Mouse (Mus musculus): ENCODE measurements around the gene Pcgf3. TPM values are rescaled to one million over a fixed set of nuclear protein-coding genes. Genes with fewer than 3 reads are reported as not detected.

Gene Pcgf3
- polyA plus RNA-seq, 1 experiment from 2014 or later = 35.3 TPM

- H3K9me3 ChIP-seq = no peaks in the 10 kb centered on the region
- H3K4me2 ChIP-seq (replicated peaks) = no peak overlapping the region
- H3K27ac ChIP-seq (replicated peaks) = no peak overlapping the region
- WGBS = 84% methylated on average over 3 of the region's 3 CpGs
- 0 out of 2 replicates have a peak, but pooled peaks cover 2% of the 10 kb centered on the region for H3K4me1 ChIP-seq
- no peaks in the 10 kb centered on the region for H3K27me3 ChIP-seq
- H3K9ac ChIP-seq (replicated peaks) = no peak overlapping the region
- H3K36me3 ChIP-seq = no peaks in the 10 kb centered on the region
- no peak overlapping the region for H3K4me3 ChIP-seq
- no peak for ATAC-seq (ENCODE audit: low FRiP score, low read depth)
Observed at GRCm38 (mm10) chr5:108522597-108522996, 61.6 kb downstream of the Pcgf3 start.

- Histone ChIP-seq H3K4me1 (no peaks in the 10 kb centered on the region), H3K9ac (replicated peaks) (no peak overlapping the region), H3K36me3 (no peaks in the 10 kb centered on the region), H3K4me3 (no peak overlapping the region), H3K9me3 (peaks cover 12% of the 10 kb centered on the region; the same call in 1 of the 2 replicates), H3K4me2 (replicated peaks) (no peak overlapping the region), H3K27ac (replicated peaks) (no peak overlapping the region), H3K27me3 (no peaks in the 10 kb centered on the region)
- ATAC-seq (ENCODE audit: low FRiP score, low read depth) = no peak
- 97% methylated on average over 2 of the region's 2 CpGs for WGBS
Observed at GRCm38 (mm10) chr5:108534188-108534587, 73.2 kb downstream of the Pcgf3 start.

- no peaks in the 10 kb centered on the region for H3K9me3 ChIP-seq
- no peak for ATAC-seq (ENCODE audit: low FRiP score, low read depth)
- peaks cover 11% of the 10 kb centered on the region for H3K27me3 ChIP-seq
- no peaks in the 10 kb centered on the region for H3K4me1 ChIP-seq
- no peaks in the 10 kb centered on the region for H3K36me3 ChIP-seq
- no peak overlapping the region for H3K4me2 ChIP-seq (replicated peaks)
- no peak overlapping the region for H3K9ac ChIP-seq (replicated peaks)
- no peak overlapping the region for H3K4me3 ChIP-seq
- no peak overlapping the region for H3K27ac ChIP-seq (replicated peaks)
- 75% methylated on average over 7 of the region's 7 CpGs for WGBS
Observed at GRCm38 (mm10) chr5:108543516-108544291, 82.7 kb downstream of the Pcgf3 start.

- WGBS = 88% methylated on average over 5 of the region's 5 CpGs
- Histone ChIP-seq H3K36me3 (no peaks in the 10 kb centered on the region), H3K27me3 (peaks cover 44% of the 10 kb centered on the region), H3K9me3 (no peaks in the 10 kb centered on the region), H3K4me2 (replicated peaks) (no peak overlapping the region), H3K27ac (replicated peaks) (no peak overlapping the region), H3K9ac (replicated peaks) (no peak overlapping the region), H3K4me3 (no peak overlapping the region), H3K4me1 (peaks cover 9% of the 10 kb centered on the region)
- ATAC-seq (ENCODE audit: low FRiP score, low read depth) = no peak
Observed at GRCm38 (mm10) chr5:108547636-108548035, 86.6 kb downstream of the Pcgf3 start.

- Histone ChIP-seq H3K27me3 (peaks cover 48% of the 10 kb centered on the region), H3K4me1 (peaks cover 9% of the 10 kb centered on the region), H3K9me3 (no peaks in the 10 kb centered on the region), H3K4me3 (peak overlapping the region; percentile 46), H3K27ac (replicated peaks) (no peak overlapping the region), H3K4me2 (replicated peaks) (peak overlapping the region; percentile 65), H3K9ac (replicated peaks) (peak overlapping the region; percentile 50), H3K36me3 (no peaks in the 10 kb centered on the region)
- ATAC-seq (ENCODE audit: low FRiP score, low read depth) = no peak
- WGBS = 21% methylated on average over 7 of the region's 7 CpGs
Observed at GRCm38 (mm10) chr5:108549137-108549488, 88.1 kb downstream of the Pcgf3 start.

GRCm38 (mm10) chr5:108549489-108550206 is 88.6 kb downstream of the Pcgf3 start, which contains the start of gene Cplx1:
Gene Cplx1 (minus strand): TSS chr5:108550024.
- Histone ChIP-seq H3K4me1 (peaks cover 9% of the 10 kb centered on the region), H3K27ac (replicated peaks) (no peak within 1 kb of the TSS), H3K27me3 (peaks cover 48% of the 10 kb centered on the region), H3K4me3 (peak within 1 kb of the TSS; percentile 46), H3K4me2 (replicated peaks) (peak within 1 kb of the TSS; percentile 65), H3K9ac (replicated peaks) (peak within 1 kb of the TSS; percentile 50), H3K9me3 (no peaks in the 10 kb centered on the region), H3K36me3 (no peaks in the 10 kb centered on the region)
- ATAC-seq (ENCODE audit: low FRiP score, low read depth) = peak; percentile 88
- under 1% methylated on average over 56 of the region's 56 CpGs for WGBS

GRCm38 (mm10) chr5:108550207-108550594 is 89.2 kb downstream of the Pcgf3 start:
- no peaks in the 10 kb centered on the region for H3K9me3 ChIP-seq
- ATAC-seq (ENCODE audit: low FRiP score, low read depth) = peak; percentile 59
- peak overlapping the region; percentile 46 for H3K4me3 ChIP-seq
- peak overlapping the region; percentile 65 for H3K4me2 ChIP-seq (replicated peaks)
- no peak overlapping the region for H3K27ac ChIP-seq (replicated peaks)
- H3K36me3 ChIP-seq = no peaks in the 10 kb centered on the region
- peak overlapping the region; percentile 50; the same call in 1 of the 2 replicates for H3K9ac ChIP-seq (replicated peaks)
- 0% methylated on average over 16 of the region's 16 CpGs for WGBS
- H3K27me3 ChIP-seq = peaks cover 48% of the 10 kb centered on the region
- H3K4me1 ChIP-seq = peaks cover 9% of the 10 kb centered on the region

- Histone ChIP-seq H3K4me1 (peaks cover 9% of the 10 kb centered on the region), H3K4me2 (replicated peaks) (no peak overlapping the region), H3K36me3 (no peaks in the 10 kb centered on the region), H3K9me3 (no peaks in the 10 kb centered on the region), H3K4me3 (no peak overlapping the region), H3K27me3 (peaks cover 33% of the 10 kb centered on the region), H3K9ac (replicated peaks) (no peak overlapping the region), H3K27ac (replicated peaks) (no peak overlapping the region)
- ATAC-seq (ENCODE audit: low FRiP score, low read depth) = no peak
- WGBS = 56% methylated on average over 1 of the region's 1 CpGs
Observed at GRCm38 (mm10) chr5:108554041-108554440, 93.0 kb downstream of the Pcgf3 start.

Other genes with a start within 250 kb of the Pcgf3 start
- 55.8 and 57.5 TPM in 2 replicates for gene Dr1, start 192.3 kb upstream of the Pcgf3 start, polyA plus RNA-seq (2016; fragmentation: Nextera tagmentation; extraction: Ambion mirVana)
- gene Pigg, start 148.6 kb upstream of the Pcgf3 start, polyA plus RNA-seq (2016; fragmentation: Nextera tagmentation; extraction: Ambion mirVana) = 8.0 and 8.2 TPM in 2 replicates
- gene Gm42517, start 93.3 kb upstream of the Pcgf3 start, polyA plus RNA-seq (2016; fragmentation: Nextera tagmentation; extraction: Ambion mirVana) = 0.13 and 0.20 TPM in 2 replicates
- gene Pde6b, start 72.8 kb upstream of the Pcgf3 start, polyA plus RNA-seq (2016; fragmentation: Nextera tagmentation; extraction: Ambion mirVana) = 0.24 and 0.25 TPM in 2 replicates
- 408 and 419 TPM in 2 replicates for gene Atp5k, start 26.8 kb upstream of the Pcgf3 start, polyA plus RNA-seq (2016; fragmentation: Nextera tagmentation; extraction: Ambion mirVana)
- 0.12 and 0.20 TPM in 2 replicates for gene Mfsd7a, start 12.3 kb upstream of the Pcgf3 start, polyA plus RNA-seq (2016; fragmentation: Nextera tagmentation; extraction: Ambion mirVana)
- gene Cplx1, start 88.8 kb downstream of the Pcgf3 start, polyA plus RNA-seq (2016; fragmentation: Nextera tagmentation; extraction: Ambion mirVana) = 11.2 and 11.4 TPM in 2 replicates
- gene Gak, start 168.5 kb downstream of the Pcgf3 start, polyA plus RNA-seq (2016; fragmentation: Nextera tagmentation; extraction: Ambion mirVana) = 60.5 and 61.5 TPM in 2 replicates
- 18.7 and 21.5 TPM in 2 replicates for gene Tmem175, start 168.5 kb downstream of the Pcgf3 start, polyA plus RNA-seq (2016; fragmentation: Nextera tagmentation; extraction: Ambion mirVana)
- gene Idua, start 199.1 kb downstream of the Pcgf3 start, polyA plus RNA-seq (2016; fragmentation: Nextera tagmentation; extraction: Ambion mirVana) = 12.3 and 12.8 TPM in 2 replicates
- 21.2 and 21.7 TPM in 2 replicates for gene Dgkq, start 208.4 kb downstream of the Pcgf3 start, polyA plus RNA-seq (2016; fragmentation: Nextera tagmentation; extraction: Ambion mirVana)
- gene Slc26a1, start 214.3 kb downstream of the Pcgf3 start, polyA plus RNA-seq (2016; fragmentation: Nextera tagmentation; extraction: Ambion mirVana) = 1.7 and 1.9 TPM in 2 replicates
- 16.9 and 19.6 TPM in 2 replicates for gene Fgfrl1, start 231.2 kb downstream of the Pcgf3 start, polyA plus RNA-seq (2016; fragmentation: Nextera tagmentation; extraction: Ambion mirVana)

Measured in midbrain, embryonic 12.5 days (tissue).